Mouse (Mus musculus) ES-Bruce4 (cell line): ENCODE measurements around the gene Tbl3.

Experiments used
- CTCF ChIP-seq: IDR thresholded peaks from one replicate; pipeline ENCODE4 v1.8.1; 2011; ENCODE audit warnings: low read depth, low read length
- EP300 ChIP-seq: IDR thresholded peaks from 2 replicates; pipeline ENCODE4 v1.6.1; 2011; ENCODE audit warnings: low read depth, low read length; ENCODE audit not compliant: insufficient read depth
- POLR2A ChIP-seq: IDR thresholded peaks from one replicate; pipeline ENCODE4 v1.8.1; 2011; ENCODE audit warnings: low read length; ENCODE audit not compliant: insufficient read depth

DNA sequence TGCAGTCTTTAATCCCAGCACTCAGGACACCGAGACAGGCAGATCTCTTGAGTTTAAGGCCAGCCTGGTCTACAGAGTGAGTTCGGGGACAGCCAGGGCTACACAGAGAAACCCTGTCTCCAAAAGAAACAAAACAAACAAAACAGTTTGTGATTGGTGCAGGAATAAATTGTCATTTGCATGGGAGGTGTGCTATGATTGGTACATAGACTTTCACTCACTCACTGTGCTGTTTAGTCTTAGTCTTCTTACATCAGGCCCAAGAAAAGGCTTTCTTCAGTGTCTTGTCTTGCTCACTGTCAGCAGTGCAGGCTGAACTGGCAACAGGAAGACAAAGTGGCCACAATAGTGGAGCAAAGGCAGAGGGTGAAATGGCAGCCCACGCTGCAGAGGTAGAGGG lies 36.9 kb upstream of the Tbl3 start:
- TF ChIP-seq CTCF (no peak), POLR2A (no peak), EP300 (no peak)
